Mouse (Mus musculus) R1 (cell line): ENCODE data around the gene Gm20929.
"Not testable (repeated sequence)": the region's sequence is repeated elsewhere in the genome, so short reads cannot be mapped to it uniquely, and the experiment has no call there.

ENCODE experiments used
- DNase-seq: peaks from one replicate; pipeline ENCODE4 v3.0.0-alpha.2; 2018; ENCODE audit warnings: low read depth, low spot score

Gm20929 gene

GRCm38 (mm10) chrY:53843649-53844048, at the start of gene Gm20929:
TSS of gene Gm20929 (plus strand) at chrY:53843949.
- DNase-seq = not testable (repeated sequence)
